Mouse (Mus musculus) neural tube, embryonic 11.5 days (tissue): ENCODE measurements around the gene Cks1b. TPM values are rescaled to one million over a fixed set of nuclear protein-coding genes. Genes with fewer than 3 reads are reported as not detected.
A peak's percentile ranks its signal among the peaks of the same experiment; 100 is the strongest.

Source experiments
- ATAC-seq: fragments of 200-750 bp; cut with Nextera tagmentation; 2 replicates; pipeline ENCODE4 v1.8.0; 2017; ENCODE audit warnings: moderate number of reproducible peaks, mild to moderate bottlenecking, moderate TSS enrichment, moderate library complexity; ENCODE audit not compliant: insufficient read depth, low FRiP score, low TSS enrichment
- DNase-seq: peaks from one replicate; pipeline ENCODE4 v3.0.0-alpha.2; 2015; ENCODE audit warnings: low spot score
- H3K27ac ChIP-seq: fragments of 300-500 bp; sonication (generic); 2 replicates; pipeline ENCODE4 v1.5.1; 2014; ENCODE audit warnings: low read depth, mild to moderate bottlenecking, low read length
- H3K27me3 ChIP-seq: fragments of 300-500 bp; sonication (generic); 2 replicates; pipeline ENCODE4 v1.6.1; 2014; ENCODE audit warnings: mild to moderate bottlenecking, low read length, mixed read lengths; ENCODE audit not compliant: control insufficient read depth, insufficient read depth
- H3K36me3 ChIP-seq: fragments of 300-500 bp; sonication (generic); 2 replicates; pipeline ENCODE4 v1.6.1; 2014; ENCODE audit warnings: mild to moderate bottlenecking, low read length, moderate library complexity, mixed read lengths; ENCODE audit not compliant: control insufficient read depth, insufficient read depth
- H3K4me1 ChIP-seq: fragments of 300-500 bp; sonication (generic); 2 replicates; pipeline ENCODE4 v1.6.1; 2014; ENCODE audit warnings: low read length, mixed read lengths; ENCODE audit not compliant: control insufficient read depth, insufficient read depth
- H3K4me2 ChIP-seq: fragments of 300-500 bp; sonication (generic); 2 replicates; pipeline ENCODE4 v1.6.1; 2014; ENCODE audit warnings: low read depth, mild to moderate bottlenecking, moderate library complexity
- H3K4me3 ChIP-seq: fragments of 300-500 bp; sonication (generic); 2 replicates; pipeline ENCODE4 v1.5.1; 2014; ENCODE audit warnings: low read depth, low read length
- H3K9ac ChIP-seq: fragments of 300-500 bp; sonication (generic); 2 replicates; pipeline ENCODE4 v1.6.1; 2014; ENCODE audit warnings: mild to moderate bottlenecking, low read length
- H3K9me3 ChIP-seq: fragments of 300-500 bp; sonication (generic); 2 replicates; pipeline ENCODE4 v1.6.1; 2016; ENCODE audit warnings: low read length; ENCODE audit not compliant: control insufficient read depth
- WGBS: fragments of 180-500 bp; shearing (Covaris S2); extraction: QIAGEN DNeasy Blood & Tissue Kit; methylation state at CpG from one replicate; pipeline ENCODE4 v1.1.7; 2014; 5-methylcytosine and 5-hydroxymethylcytosine counted together
- polyA plus RNA-seq: library from polyadenylated mRNA; unstranded; fragments of >200 nt; fragmentation: Nextera tagmentation; extraction: Ambion mirVana; gene quantifications from 2 replicates; pipeline ENCODE4 v1.2.1, GENCODE M21; 2014

Gene Cks1b
- polyA plus RNA-seq, 1 experiment from 2014 or later: 432 TPM

DNA sequence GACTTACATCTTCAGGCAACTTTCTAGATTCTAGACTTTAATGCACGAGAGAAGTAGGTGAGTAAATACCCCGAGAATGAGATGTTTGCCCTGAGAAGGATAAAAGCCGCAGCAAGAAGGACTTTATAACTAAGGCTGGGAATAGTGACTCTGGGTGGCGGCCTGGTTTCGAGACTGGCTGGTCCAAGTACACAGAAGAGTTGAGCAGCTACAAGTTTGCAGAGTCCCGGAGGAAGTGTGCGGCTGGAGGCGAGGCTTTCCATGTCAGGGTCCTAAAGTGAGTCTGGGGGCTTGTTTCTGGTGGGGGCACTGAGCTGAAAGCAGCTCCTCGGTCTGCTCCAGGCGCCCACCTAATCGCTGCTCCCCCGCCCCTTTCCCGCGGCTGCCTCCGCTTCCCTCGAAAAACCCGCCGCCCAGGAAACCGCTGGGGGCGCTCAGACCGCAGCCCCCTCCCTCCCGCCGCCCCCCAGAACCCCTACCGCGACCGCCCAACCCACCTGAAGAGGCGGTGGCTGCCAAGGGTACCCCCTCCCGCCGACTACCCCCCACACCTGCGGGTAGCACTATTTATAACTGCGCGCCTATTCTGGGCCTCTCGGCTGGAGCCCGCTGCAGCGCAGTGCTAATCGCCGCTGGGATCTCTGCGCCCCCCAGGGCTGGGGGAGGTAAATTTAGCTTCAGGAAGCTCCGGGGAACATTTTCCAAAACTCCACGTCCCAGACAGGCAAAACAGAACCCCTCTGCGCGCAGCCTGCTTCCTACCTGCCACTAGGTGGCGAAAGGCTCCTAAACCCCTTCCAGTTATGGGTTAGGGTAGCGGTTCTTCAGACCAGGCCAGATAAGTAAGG lies 22.2 kb downstream of the Cks1b start:
- H3K4me3 ChIP-seq: peak overlapping the region; percentile 51
- H3K27me3 ChIP-seq: peaks cover 14% of the 10 kb centered on the region
- H3K9me3 ChIP-seq: no peaks in the 10 kb centered on the region
- 1% methylated on average over 39 of the region's 44 CpGs for WGBS
- H3K4me2 ChIP-seq: peak overlapping the region; percentile 99
- no peaks in the 10 kb centered on the region for H3K36me3 ChIP-seq
- no peak overlapping the region for H3K27ac ChIP-seq
- H3K9ac ChIP-seq: peak overlapping the region; percentile 52
- ATAC-seq: no peak
- peak; percentile 78 for DNase-seq
- peaks cover 32% of the 10 kb centered on the region for H3K4me1 ChIP-seq

DNA sequence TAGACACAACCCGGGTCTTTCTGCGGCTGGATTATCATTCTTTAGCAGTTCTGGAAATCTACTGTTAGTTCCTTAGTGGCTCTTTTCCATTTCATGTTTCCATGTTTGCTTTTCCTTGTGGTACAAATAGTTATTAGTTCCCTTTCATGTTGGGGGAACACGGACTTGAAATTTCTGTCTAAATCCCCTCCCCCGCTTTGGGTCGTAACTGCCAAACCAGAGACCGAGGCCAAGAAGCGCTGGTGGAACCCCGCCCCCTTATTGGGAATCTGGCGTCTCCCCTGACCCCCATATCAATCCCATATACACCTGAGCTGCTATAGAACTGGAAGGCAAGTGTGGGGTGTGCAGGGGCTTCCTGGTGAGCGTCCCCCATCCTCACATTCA lies 22.8 kb downstream of the Cks1b start:
- no peaks in the 10 kb centered on the region for H3K9me3 ChIP-seq
- ATAC-seq (no peak), DNase-seq (no peak)
- H3K27ac ChIP-seq: no peak overlapping the region
- no peaks in the 10 kb centered on the region for H3K36me3 ChIP-seq
- WGBS: 1% methylated on average over 10 of the region's 10 CpGs
- H3K4me2 ChIP-seq: peak overlapping the region; percentile 99
- peaks cover 14% of the 10 kb centered on the region for H3K27me3 ChIP-seq
- H3K9ac ChIP-seq: 0 out of 2 replicates have a peak overlapping the region, but pooled peaks have one; percentile 15
- H3K4me3 ChIP-seq: peak overlapping the region; percentile 51
- peaks cover 37% of the 10 kb centered on the region for H3K4me1 ChIP-seq

DNA sequence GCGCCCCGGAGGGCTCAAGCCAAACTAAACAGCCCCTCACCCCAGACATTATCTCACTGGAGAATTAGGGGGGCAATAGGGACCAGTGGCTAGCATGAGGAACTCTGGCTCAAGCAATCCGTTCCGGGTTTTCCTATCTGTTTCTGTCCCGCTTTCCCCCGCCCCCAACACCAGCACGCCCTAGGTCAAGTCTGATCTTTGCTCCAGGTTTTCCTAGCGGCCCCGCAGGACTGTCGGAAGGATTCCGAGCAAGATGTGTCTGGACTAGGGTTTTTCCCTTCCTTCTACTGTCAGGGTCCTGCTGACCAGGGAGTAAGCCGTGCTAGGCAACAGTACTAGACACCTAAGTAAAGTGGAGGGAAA lies 23.3 kb downstream of the Cks1b start:
- H3K36me3 ChIP-seq: no peaks in the 10 kb centered on the region
- peak; percentile 84 for DNase-seq
- H3K9ac ChIP-seq: peak overlapping the region; percentile 63
- peaks cover 14% of the 10 kb centered on the region for H3K27me3 ChIP-seq
- H3K4me3 ChIP-seq: peak overlapping the region; percentile 51
- H3K27ac ChIP-seq: peak overlapping the region; percentile 5; the same call in 1 of the 2 replicates
- WGBS: under 1% methylated on average over 11 of the region's 12 CpGs
- H3K9me3 ChIP-seq: no peaks in the 10 kb centered on the region
- peaks cover 37% of the 10 kb centered on the region for H3K4me1 ChIP-seq
- ATAC-seq: no peak
- H3K4me2 ChIP-seq: peak overlapping the region; percentile 99

DNA sequence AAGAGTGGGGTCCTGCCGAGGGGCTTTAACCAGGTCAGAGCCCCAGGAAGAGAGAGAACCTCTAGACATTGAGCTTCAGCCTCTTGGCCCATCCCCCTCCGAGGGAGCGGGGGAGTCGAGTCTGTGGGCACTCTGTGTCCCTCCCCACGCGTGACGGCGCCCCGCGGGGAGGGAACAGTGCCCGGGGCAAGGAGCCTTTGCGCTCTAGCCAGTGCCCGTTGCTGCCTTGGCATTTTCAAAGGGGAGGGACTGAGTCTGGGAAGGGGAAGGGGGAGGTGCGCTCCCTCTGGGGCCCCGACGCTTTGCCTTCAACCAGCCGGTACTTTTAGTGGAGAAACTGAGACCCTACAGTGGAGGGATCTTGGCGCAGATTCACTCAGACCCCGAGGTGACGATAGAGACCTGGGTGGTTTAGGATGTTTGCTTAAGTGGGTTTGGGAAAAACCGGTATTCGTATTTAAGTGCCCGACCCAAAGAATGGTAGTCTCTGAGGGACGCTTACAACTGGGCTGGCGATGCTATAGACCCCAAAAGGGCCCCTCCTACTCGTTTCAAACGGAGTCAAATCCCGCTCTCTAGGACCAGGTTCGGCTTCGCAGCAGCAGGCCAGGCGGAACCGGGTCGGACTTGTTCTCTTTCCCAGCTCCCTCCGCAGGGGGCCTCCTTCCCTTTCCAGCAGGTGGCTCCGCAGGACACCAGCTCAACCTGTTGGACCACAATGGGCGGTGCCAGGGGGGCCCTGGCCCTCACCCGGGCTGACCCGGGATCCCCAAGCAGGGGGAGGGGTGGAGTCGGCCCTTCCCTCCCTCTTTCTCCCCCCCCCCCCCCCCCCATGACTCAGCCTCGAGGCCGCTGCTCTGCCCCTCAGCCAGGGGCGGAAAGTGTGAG lies 23.9 kb downstream of the Cks1b start, which contains the start of gene Zbtb7b:
TSS of gene Zbtb7b (minus strand) at position 771 of the 888 bp plus-strand sequence.
- Histone ChIP-seq H3K4me2 (peak within 1 kb of the TSS; percentile 99), H3K9me3 (no peaks in the 10 kb centered on the region), H3K27ac (peak within 1 kb of the TSS; percentile 5), H3K36me3 (no peaks in the 10 kb centered on the region), H3K4me1 (peaks cover 37% of the 10 kb centered on the region), H3K4me3 (peak within 1 kb of the TSS; percentile 51), H3K27me3 (peaks cover 14% of the 10 kb centered on the region), H3K9ac (peak within 1 kb of the TSS; percentile 63)
- DNase-seq (peak; percentile 57), ATAC-seq (peak; percentile 46)
- WGBS: under 1% methylated on average over 39 of the region's 42 CpGs

DNA sequence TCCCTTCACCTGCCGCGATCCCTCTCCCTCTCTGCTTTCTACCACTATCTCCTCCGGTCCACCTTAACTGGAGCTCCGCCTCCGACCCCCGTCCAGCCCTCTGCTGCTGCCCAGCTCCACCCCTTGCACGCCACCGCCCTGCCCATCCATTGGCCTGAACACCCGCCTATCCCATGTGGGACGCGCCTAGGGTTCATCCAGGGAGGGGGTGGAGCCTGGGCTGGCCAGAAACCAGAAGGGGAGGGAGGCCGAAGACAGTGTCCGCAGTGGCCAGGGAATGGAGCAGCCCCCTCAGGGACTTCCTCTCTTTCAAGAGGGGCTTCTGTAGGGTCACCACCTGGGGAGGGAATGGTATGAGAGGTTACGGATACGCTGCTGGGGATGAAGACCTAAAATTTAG lies 24.6 kb downstream of the Cks1b start:
- peaks cover 14% of the 10 kb centered on the region for H3K27me3 ChIP-seq
- H3K9me3 ChIP-seq: no peaks in the 10 kb centered on the region
- peak overlapping the region; percentile 5; the same call in 1 of the 2 replicates for H3K27ac ChIP-seq
- H3K9ac ChIP-seq: peak overlapping the region; percentile 63
- ATAC-seq: peak; percentile 91
- no peaks in the 10 kb centered on the region for H3K36me3 ChIP-seq
- H3K4me3 ChIP-seq: peak overlapping the region; percentile 51
- H3K4me2 ChIP-seq: peak overlapping the region; percentile 99
- peak; percentile 94 for DNase-seq
- under 1% methylated on average over 15 of the region's 15 CpGs for WGBS
- peaks cover 37% of the 10 kb centered on the region for H3K4me1 ChIP-seq

DNA sequence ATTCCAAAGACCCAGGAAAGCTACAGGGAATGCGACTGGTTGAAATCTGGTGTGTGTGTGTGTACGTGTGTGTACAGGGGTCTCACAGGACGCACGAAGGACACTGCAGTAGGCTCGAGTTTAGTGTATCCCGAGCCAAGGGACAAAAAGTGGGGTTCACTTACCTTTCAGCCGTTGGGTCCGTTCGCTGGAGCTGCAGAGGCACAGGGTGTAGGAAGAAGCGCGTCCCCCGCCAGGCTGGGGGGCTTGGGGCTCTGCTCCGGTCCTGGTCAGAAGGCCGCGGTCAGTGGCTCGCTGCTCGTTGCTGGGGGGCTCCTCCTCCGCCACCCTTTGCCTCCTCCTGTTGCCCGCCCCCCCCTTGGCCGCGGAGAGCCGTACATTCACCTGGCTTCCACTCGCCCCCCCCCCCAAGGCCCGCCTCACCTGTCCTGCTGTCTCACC lies 25.3 kb downstream of the Cks1b start:
- ATAC-seq: no peak
- under 1% methylated on average over 17 of the region's 24 CpGs for WGBS
- Histone ChIP-seq H3K27me3 (peaks cover 14% of the 10 kb centered on the region), H3K27ac (no peak overlapping the region), H3K36me3 (no peaks in the 10 kb centered on the region), H3K4me3 (peak overlapping the region; percentile 48), H3K9me3 (no peaks in the 10 kb centered on the region), H3K4me2 (peak overlapping the region; percentile 99), H3K9ac (peak overlapping the region; percentile 39; the same call in 1 of the 2 replicates), H3K4me1 (peaks cover 37% of the 10 kb centered on the region)
- peak; percentile 18 for DNase-seq

DNA sequence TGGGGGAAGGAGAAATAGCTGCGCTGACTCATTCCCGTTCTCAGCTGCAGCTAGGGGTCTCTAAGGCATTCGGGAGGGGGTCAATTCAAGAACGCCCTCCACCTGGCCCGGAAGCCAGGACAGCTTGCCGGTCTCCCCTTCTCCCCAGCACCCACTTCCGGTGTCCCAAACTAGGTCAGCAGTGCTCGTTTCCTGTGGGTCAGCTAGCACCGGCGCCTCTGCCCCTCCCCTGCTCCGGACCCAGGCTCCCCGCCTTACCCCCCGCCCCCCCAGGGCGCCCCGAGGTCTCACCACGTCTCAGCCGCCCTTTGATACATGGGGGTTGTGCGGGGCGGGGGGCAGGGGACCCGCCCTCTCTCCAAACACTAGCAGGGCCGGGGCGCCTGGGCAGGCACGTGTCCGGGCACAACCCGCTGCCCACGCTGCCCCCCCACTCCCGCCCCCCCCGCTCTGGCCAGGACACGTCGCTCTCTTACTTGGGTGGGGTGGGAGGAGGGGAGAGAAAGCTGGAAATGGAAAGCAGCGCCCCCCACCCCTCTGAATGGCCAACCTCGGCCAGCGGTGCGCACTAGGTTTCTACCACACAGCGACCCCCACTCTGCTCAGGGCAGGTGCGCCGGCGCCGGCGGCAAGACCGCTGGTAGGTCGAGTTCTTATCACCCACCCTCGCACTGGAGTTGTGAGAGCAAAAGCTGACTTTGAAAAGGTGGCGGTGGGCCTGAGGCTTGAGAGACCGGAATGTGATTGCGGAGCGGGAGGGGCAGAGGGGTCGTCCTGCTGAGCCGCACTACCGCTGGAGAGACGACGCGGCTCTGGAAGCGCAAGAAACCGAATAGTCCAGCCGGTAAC lies 26.3 kb downstream of the Cks1b start:
- WGBS: under 1% methylated on average over 49 of the region's 56 CpGs
- peaks cover 37% of the 10 kb centered on the region for H3K4me1 ChIP-seq

More for the DNA sequence above, 26.3 kb downstream of the Cks1b start:
- Histone ChIP-seq H3K4me3 (peak overlapping the region; percentile 48), H3K9me3 (no peaks in the 10 kb centered on the region), H3K9ac (peak overlapping the region; percentile 56), H3K4me2 (peak overlapping the region; percentile 99), H3K36me3 (no peaks in the 10 kb centered on the region), H3K27me3 (peaks cover 14% of the 10 kb centered on the region), H3K27ac (no peak overlapping the region)
- ATAC-seq (no peak), DNase-seq (peak; percentile 48)
